17 mouse cellular contexts compared by ENCODE assay signal in the genomic region with DNA sequence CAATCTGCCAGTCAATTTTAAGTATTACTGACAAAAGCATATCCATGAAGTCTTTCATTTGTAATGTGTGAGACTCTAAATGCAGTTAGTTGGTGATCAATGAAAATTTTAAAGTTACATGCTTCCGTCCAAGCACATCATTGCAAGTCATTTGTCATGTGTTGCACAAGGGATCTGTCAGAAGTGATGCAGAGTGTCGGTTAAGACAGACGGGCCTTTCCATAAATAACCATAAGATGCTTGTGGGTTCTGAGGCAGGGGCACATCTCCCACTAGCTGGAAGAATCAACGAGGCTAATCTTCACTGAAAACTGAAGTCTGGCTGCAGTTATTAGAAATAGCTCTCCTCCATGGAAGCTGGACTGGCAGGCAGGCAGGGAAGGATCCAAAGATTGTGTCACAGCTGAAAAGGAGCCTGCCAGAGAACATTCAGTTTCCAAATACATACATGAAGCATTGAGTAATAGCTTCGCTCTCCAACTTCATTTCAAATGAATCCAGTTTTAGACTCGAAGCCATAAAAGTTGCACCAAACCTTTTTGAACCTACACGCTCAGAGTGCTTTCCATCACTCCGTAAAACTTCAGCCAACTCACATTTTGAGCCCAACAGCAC.
DNase-seq lines count a peak whose midpoint lies in the region; ATAC-seq and TF ChIP-seq lines count a peak whose summit lies in the region.
"Had no signal": no experiment of that assay in that cellular context is flagged by ENCODE, and none has a peak within 500 bp of the region (broad histone marks: within the 10 kb centered on the region; RNA-seq: fewer than 3 reads in every experiment).

No protein-coding gene starts in this region.

- no peak overlapping the region for H3K9ac ChIP-seq in lung, postnatal 0 days (replicated peaks; ENCODE audit: low read depth)
- H3K9ac ChIP-seq: embryonic facial prominence, embryonic 15.5 days; limb, embryonic 13.5 days had no signal

- H3K4me2 ChIP-seq in lung, postnatal 0 days (replicated peaks; ENCODE audit: low read depth, low read length), result no peak overlapping the region
- H3K4me2 ChIP-seq: embryonic facial prominence, embryonic 15.5 days; limb, embryonic 13.5 days had no signal

- no peaks in the 10 kb centered on the region for H3K36me3 ChIP-seq in heart, embryonic 10.5 days
- no peaks in the 10 kb centered on the region for H3K36me3 ChIP-seq in lung, postnatal 0 days (ENCODE audit: insufficient read depth, low read length)
- H3K36me3 ChIP-seq: embryonic facial prominence, embryonic 15.5 days; forebrain, embryonic 10.5 days; limb, embryonic 13.5 days had no signal

- H3K27ac ChIP-seq in heart, embryonic 10.5 days, result no peak overlapping the region
- no peak overlapping the region for H3K27ac ChIP-seq in lung, postnatal 0 days (ENCODE audit: low read length)
- H3K27ac ChIP-seq: embryonic facial prominence, embryonic 15.5 days; forebrain, embryonic 10.5 days; gastrocnemius, adult 2 months; kidney, postnatal 0 days had no signal

- H3K27me3 ChIP-seq in heart, embryonic 10.5 days (ENCODE audit: insufficient read depth, poor library complexity, severe bottlenecking), result no peaks in the 10 kb centered on the region
- no peaks in the 10 kb centered on the region for H3K27me3 ChIP-seq in lung, postnatal 0 days (replicated peaks; ENCODE audit: insufficient read depth, low read length)
- H3K27me3 ChIP-seq: embryonic facial prominence, embryonic 15.5 days; limb, embryonic 13.5 days had no signal

- peak; percentile 44; the same call in 1 of the 2 replicates for ATAC-seq in lung, postnatal 0 days
- ATAC-seq: hindbrain, embryonic 16.5 days; intestine, postnatal 0 days had no signal

- no peak overlapping the region for H3K4me3 ChIP-seq in heart, embryonic 10.5 days
- no peak overlapping the region for H3K4me3 ChIP-seq in lung, postnatal 0 days (ENCODE audit: low read depth, low read length)
- H3K4me3 ChIP-seq: embryonic facial prominence, embryonic 15.5 days; forebrain, embryonic 10.5 days; gastrocnemius, adult 2 months; limb, embryonic 13.5 days had no signal

- no peaks in the 10 kb centered on the region for H3K4me1 ChIP-seq in heart, embryonic 10.5 days
- H3K4me1 ChIP-seq in lung, postnatal 0 days (ENCODE audit: insufficient read depth, low read depth, low read length), result no peaks in the 10 kb centered on the region
- H3K4me1 ChIP-seq: embryonic facial prominence, embryonic 15.5 days; forebrain, embryonic 10.5 days had no signal

- peak; percentile 58; the same call in 1 of the 2 replicates for TF ChIP-seq EP300 in lung, postnatal 0 days (IDR thresholded peaks at IDR 0.05)

- no peak for TF ChIP-seq CTCF in lung, postnatal 0 days (IDR thresholded peaks at IDR 0.05)

- H3K9me3 ChIP-seq in heart, embryonic 10.5 days, result no peaks in the 10 kb centered on the region
- no peaks in the 10 kb centered on the region for H3K9me3 ChIP-seq in lung, postnatal 0 days (ENCODE audit: low read length)
- H3K9me3 ChIP-seq: embryonic facial prominence, embryonic 15.5 days; forebrain, embryonic 10.5 days; limb, embryonic 13.5 days had no signal

- peak; percentile 87 for DNase-seq in heart, adult 11 months
- no peak for DNase-seq in heart, embryonic 10.5 days (ENCODE audit: low spot score)
- DNase-seq in lung, postnatal 0 days (ENCODE audit: low spot score), result peak; percentile 84
- DNase-seq in lung, adult 18-20 months, result no peak
- DNase-seq in lung, postnatal 14 days, result peak; percentile 10
- no peak for DNase-seq in cerebellum, postnatal 25 days
- DNase-seq in kidney, adult 11 months, result no peak
- DNase-seq: B cell, adult 2 months; cerebellum, postnatal 10 days; gastrocnemius, adult 2 months; thymus, adult 2 months had no signal

- 78% methylated on average over 8 of the region's 8 CpGs for WGBS in heart, embryonic 10.5 days
- WGBS in lung, postnatal 0 days, result 56% methylated on average over 8 of the region's 8 CpGs

Comparison
In these comparisons a context has a peak if more than half of its experiments do, and no peak if none do; other contexts are left out.
1. DNase-seq: peak in heart, adult 11 months (single experiment), lung, postnatal 0 days (single experiment) and lung, postnatal 14 days (single experiment); none in heart, embryonic 10.5 days (single experiment), lung, adult 18-20 months (0 of 2), cerebellum, postnatal 25 days (0 of 2) and kidney, adult 11 months (single experiment).